Mouse (Mus musculus) forebrain, embryonic 16.5 days (tissue): ENCODE data around the gene H2al1m. TPM values are rescaled to one million over a fixed set of nuclear protein-coding genes. Genes with fewer than 3 reads are reported as not detected.
"Not testable (repeated sequence)": the region's sequence is repeated elsewhere in the genome, so short reads cannot be mapped to it uniquely, and the experiment has no call there.

Source experiments
- ATAC-seq: fragments of 200-750 bp; cut with Nextera tagmentation; 2 replicates; pipeline ENCODE4 v1.8.0; 2017; ENCODE audit warnings: mild to moderate bottlenecking, moderate library complexity
- H3K27ac ChIP-seq: fragments of 300-500 bp; sonication (generic); 2 replicates; pipeline ENCODE4 v1.5.1; 2014; ENCODE audit warnings: low read length, control low read depth
- H3K27me3 ChIP-seq: fragments of 300-500 bp; sonication (generic); replicated peaks from 2 replicates; pipeline ENCODE4 v1.6.1; 2014; ENCODE audit warnings: low read length; ENCODE audit not compliant: control insufficient read depth, insufficient read depth
- H3K36me3 ChIP-seq: fragments of 300-500 bp; sonication (generic); 2 replicates; pipeline ENCODE4 v1.6.1; 2014; ENCODE audit not compliant: control insufficient read depth, insufficient read depth
- H3K4me1 ChIP-seq: fragments of 300-500 bp; sonication (generic); replicated peaks from 2 replicates; pipeline ENCODE4 v1.6.1; 2014; ENCODE audit warnings: low read length; ENCODE audit not compliant: control insufficient read depth, insufficient read depth
- H3K4me2 ChIP-seq: fragments of 300-500 bp; sonication (generic); 2 replicates; pipeline ENCODE4 v1.6.1; 2014; ENCODE audit warnings: mild to moderate bottlenecking, low read length, control low read depth
- H3K4me3 ChIP-seq: fragments of 300-500 bp; sonication (generic); replicated peaks from 2 replicates; pipeline ENCODE4 v1.5.1; 2014; ENCODE audit warnings: mild to moderate bottlenecking, low read length, control low read depth
- H3K9ac ChIP-seq: fragments of 300-500 bp; sonication (generic); replicated peaks from 2 replicates; pipeline ENCODE4 v1.6.1; 2014; ENCODE audit warnings: low read depth, low read length, control low read depth
- H3K9me3 ChIP-seq: fragments of 300-500 bp; sonication (generic); 2 replicates; pipeline ENCODE4 v1.6.1; 2016; ENCODE audit warnings: low read length; ENCODE audit not compliant: control insufficient read depth
- WGBS: fragments of 180-500 bp; shearing (Covaris S2); extraction: QIAGEN DNeasy Blood & Tissue Kit; methylation state at CpG from one replicate; pipeline ENCODE4 v1.1.7; 2014; 5-methylcytosine and 5-hydroxymethylcytosine counted together
- polyA plus RNA-seq: library from polyadenylated mRNA; unstranded; fragments of >200 nt; fragmentation: Nextera tagmentation; extraction: Ambion mirVana; gene quantifications from 2 replicates; pipeline ENCODE4 v1.2.1, GENCODE M21; 2015

The H2al1m gene
- polyA plus RNA-seq, 1 experiment from 2014 or later, result not detected

GRCm38 (mm10) chrX:9303455-9303854, 19.9 kb downstream of the H2al1m start:
- ATAC-seq, result no peak
- no peaks in the 10 kb centered on the region for H3K27me3 ChIP-seq
- H3K27ac ChIP-seq, result no peak overlapping the region
- H3K9me3 ChIP-seq, result no peaks in the 10 kb centered on the region
- 76% methylated on average over 1 of the region's 1 CpGs for WGBS
- H3K4me2 ChIP-seq, result no peak overlapping the region
- no peak overlapping the region for H3K4me3 ChIP-seq
- no peaks in the 10 kb centered on the region for H3K4me1 ChIP-seq
- H3K36me3 ChIP-seq, result no peaks in the 10 kb centered on the region
- no peak overlapping the region for H3K9ac ChIP-seq

- not testable (repeated sequence) for H3K4me2 ChIP-seq, H3K4me1 ChIP-seq, H3K27ac ChIP-seq, H3K4me3 ChIP-seq, H3K9ac ChIP-seq, ATAC-seq, H3K36me3 ChIP-seq, H3K27me3 ChIP-seq, H3K9me3 ChIP-seq
Measured at GRCm38 (mm10) chrX:9316457-9316856, 32.9 kb downstream of the H2al1m start.

- H3K36me3 ChIP-seq, H3K27ac ChIP-seq, H3K4me1 ChIP-seq, H3K4me3 ChIP-seq, ATAC-seq, H3K27me3 ChIP-seq, H3K9ac ChIP-seq, H3K9me3 ChIP-seq, H3K4me2 ChIP-seq: not testable (repeated sequence)
- WGBS, result 89% methylated on average over 18 of the region's 26 CpGs
Measured at GRCm38 (mm10) chrX:9327954-9328353, 44.4 kb downstream of the H2al1m start.

- not testable (repeated sequence) for H3K4me1 ChIP-seq, H3K27me3 ChIP-seq, H3K9ac ChIP-seq, H3K27ac ChIP-seq, H3K9me3 ChIP-seq, H3K4me2 ChIP-seq, H3K4me3 ChIP-seq, H3K36me3 ChIP-seq, ATAC-seq
- 86% methylated on average over 12 of the region's 12 CpGs for WGBS
Measured at GRCm38 (mm10) chrX:9332366-9332962, 48.9 kb downstream of the H2al1m start.

- not testable (repeated sequence) for H3K9me3 ChIP-seq, H3K9ac ChIP-seq, H3K27me3 ChIP-seq, H3K4me2 ChIP-seq, H3K4me1 ChIP-seq, H3K27ac ChIP-seq, H3K4me3 ChIP-seq, H3K36me3 ChIP-seq
- ATAC-seq, result peak; percentile 54
- WGBS, result 46% methylated on average over 1 of the region's 2 CpGs
Measured at GRCm38 (mm10) chrX:9333035-9333434, 49.5 kb downstream of the H2al1m start.

Other genes with a start within 250 kb of the H2al1m start
- not detected in 2 replicates for gene Fthl17f, start 220.7 kb upstream of the H2al1m start, polyA plus RNA-seq
- gene 4930402K13Rik, start 179.2 kb upstream of the H2al1m start, polyA plus RNA-seq, result not detected in 2 replicates
- gene Lancl3, start 83.9 kb upstream of the H2al1m start, polyA plus RNA-seq, result 10.4 and 10.7 TPM in 2 replicates
- not detected in 2 replicates for gene Gm14862, start 26.9 kb upstream of the H2al1m start, polyA plus RNA-seq
- 3.0 and 3.8 TPM in 2 replicates for gene Xk, start 11.0 kb upstream of the H2al1m start, polyA plus RNA-seq
- not detected in 2 replicates for gene H2al1k, start 66.9 kb downstream of the H2al1m start, polyA plus RNA-seq
- 0.23 and 0.31 TPM in 2 replicates for gene Cybb, start 204.0 kb downstream of the H2al1m start, polyA plus RNA-seq